Mouse (Mus musculus): ENCODE results near the gene Gk5.

DNA sequence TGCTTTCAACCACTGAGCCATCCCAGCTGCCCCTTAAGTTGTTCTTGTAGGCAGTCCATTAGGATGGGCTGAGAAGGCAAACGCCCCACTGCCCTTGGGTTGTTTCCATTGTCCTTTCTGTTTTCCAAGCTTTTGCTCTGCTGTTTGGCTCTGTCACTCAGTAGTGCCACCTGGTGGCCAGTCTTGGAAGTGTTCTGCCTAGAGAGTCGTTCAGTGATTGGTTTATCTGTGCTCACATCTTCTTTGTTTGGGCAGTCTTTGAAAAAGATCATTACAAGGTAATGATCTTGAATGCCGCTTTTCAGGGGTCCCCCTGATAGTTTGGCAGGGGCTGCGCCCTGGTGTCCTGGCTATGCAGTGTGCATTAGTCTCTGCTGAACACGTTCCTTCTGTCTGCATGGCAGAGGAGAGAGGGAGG, 48.0 kb downstream of the Gk5 start:
- TF ChIP-seq ZC3H11A (IDR thresholded peaks at IDR 0.05; ENCODE audit: borderline replicate concordance, low read depth, low read length) (0 out of 2 replicates have a peak, but pooled peaks have one; percentile 16), CHD2 (IDR thresholded peaks at IDR 0.05; ENCODE audit: low read depth, low read length) (no peak), MAFK (IDR thresholded peaks at IDR 0.05; ENCODE audit: insufficient read depth, low read depth, low read length) (no peak), HCFC1 (IDR thresholded peaks at IDR 0.05; ENCODE audit: borderline replicate concordance, insufficient read depth, low read length) (no peak)

Measured in ES-E14 (cell line).